Mouse (Mus musculus): ENCODE measurements at regions not wholly inside any gene's neighbourhood (a gene's known extent, or its start where the extent isn't known, plus 50 kb on each side); places are given as distances from the start of the nearest gene placed in this dataset.

DNA sequence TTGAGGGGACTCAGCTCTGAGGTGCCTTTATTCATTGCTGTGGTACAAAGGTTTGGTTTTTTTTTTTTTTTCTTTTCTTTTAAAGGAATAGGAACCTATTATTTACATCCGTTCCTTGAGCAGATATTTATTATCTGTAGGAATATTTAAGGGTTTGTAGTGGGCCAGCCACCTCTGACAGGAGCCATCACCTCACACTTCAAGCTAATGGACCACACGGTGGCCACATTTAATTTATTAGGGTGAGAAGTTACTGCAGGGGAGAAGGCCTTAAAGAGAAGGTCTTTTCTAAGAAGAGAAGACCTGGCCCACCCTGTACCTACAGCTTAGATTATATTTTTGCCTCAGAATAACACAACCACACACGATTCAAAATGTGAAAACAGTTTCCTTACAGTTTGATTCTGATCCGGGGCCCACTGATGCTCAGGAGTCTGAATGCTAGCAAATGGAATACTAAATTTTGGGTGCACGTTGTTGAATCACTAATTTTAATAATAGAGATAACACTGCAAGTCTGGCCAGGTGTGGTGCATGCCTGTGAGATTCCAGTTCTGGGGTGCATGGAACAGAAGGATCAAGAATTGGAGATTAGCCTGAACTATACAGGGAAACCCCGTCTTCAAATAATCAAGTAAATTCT, 255.6 kb upstream of the Nfe2l3 start:
- H3K36me3 ChIP-seq: no peaks in the 10 kb centered on the region
- peaks cover 30% of the 10 kb centered on the region for H3K4me1 ChIP-seq
- H3K9me3 ChIP-seq (replicated peaks): no peaks in the 10 kb centered on the region
- no peak overlapping the region for H3K4me3 ChIP-seq
- 9% methylated on average over 6 of the region's 6 CpGs for WGBS
- no peak overlapping the region for H3K27ac ChIP-seq (replicated peaks)
- DNase-seq (ENCODE audit: low spot score): no peak
- H3K27me3 ChIP-seq (ENCODE audit: low read depth, poor library complexity, severe bottlenecking): peaks cover 91% of the 10 kb centered on the region

- Histone ChIP-seq H3K4me1 (peaks cover 23% of the 10 kb centered on the region), H3K9me3 (replicated peaks) (no peaks in the 10 kb centered on the region), H3K27me3 (ENCODE audit: low read depth, poor library complexity, severe bottlenecking) (peaks cover 91% of the 10 kb centered on the region), H3K36me3 (no peaks in the 10 kb centered on the region), H3K4me3 (peak overlapping the region; percentile 32; the same call in 1 of the 2 replicates), H3K27ac (replicated peaks) (no peak overlapping the region)
- 2% methylated on average over 14 of the region's 14 CpGs for WGBS
- no peak for DNase-seq (ENCODE audit: low spot score)
Observed at GRCm38 (mm10) chr6:51177701-51178060, 254.8 kb upstream of the Nfe2l3 start.

- Histone ChIP-seq H3K4me3 (peak overlapping the region; percentile 32; the same call in 1 of the 2 replicates), H3K27ac (replicated peaks) (no peak overlapping the region), H3K27me3 (ENCODE audit: low read depth, poor library complexity, severe bottlenecking) (peaks cover 91% of the 10 kb centered on the region), H3K36me3 (no peaks in the 10 kb centered on the region), H3K9me3 (replicated peaks) (no peaks in the 10 kb centered on the region), H3K4me1 (peaks cover 17% of the 10 kb centered on the region)
- WGBS: 0% methylated on average over 32 of the region's 34 CpGs
- peak; percentile 98 for DNase-seq (ENCODE audit: low spot score)
Observed at GRCm38 (mm10) chr6:51178061-51178791, 254.2 kb upstream of the Nfe2l3 start.

DNA sequence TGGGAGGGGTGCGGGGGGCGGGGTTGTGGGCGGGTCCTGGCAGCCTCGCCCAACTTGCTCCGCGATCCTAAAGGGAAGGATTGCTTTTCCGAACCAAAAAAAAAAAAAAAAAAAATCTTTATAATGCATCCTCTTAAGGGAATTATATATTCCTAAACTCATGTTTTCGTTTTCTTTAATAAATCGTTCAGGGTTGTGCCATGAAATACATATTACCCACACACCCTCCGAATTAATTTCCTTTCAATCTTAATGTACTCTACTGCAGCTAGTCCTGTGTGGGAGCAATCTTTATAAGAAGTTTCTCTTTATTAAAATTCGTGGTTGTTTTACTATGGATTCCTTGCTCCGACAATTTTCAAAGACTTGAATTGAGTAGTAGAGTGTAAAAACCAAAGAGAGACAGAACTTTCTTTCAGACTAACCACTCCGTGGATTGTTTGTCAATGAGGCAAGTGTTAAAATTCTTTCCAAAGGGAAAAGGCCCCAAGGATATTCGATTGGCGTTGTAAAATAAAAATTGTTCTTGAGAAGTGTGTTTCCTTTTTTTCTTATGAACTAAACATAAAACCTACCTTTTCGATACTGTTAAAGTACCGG, 253.6 kb upstream of the Nfe2l3 start:
- Histone ChIP-seq H3K4me1 (peaks cover 10% of the 10 kb centered on the region), H3K27me3 (ENCODE audit: low read depth, poor library complexity, severe bottlenecking) (peaks cover 91% of the 10 kb centered on the region), H3K27ac (replicated peaks) (no peak overlapping the region), H3K36me3 (no peaks in the 10 kb centered on the region), H3K9me3 (replicated peaks) (no peaks in the 10 kb centered on the region), H3K4me3 (no peak overlapping the region)
- no peak for DNase-seq (ENCODE audit: low spot score)
- 3% methylated on average over 17 of the region's 17 CpGs for WGBS

DNA sequence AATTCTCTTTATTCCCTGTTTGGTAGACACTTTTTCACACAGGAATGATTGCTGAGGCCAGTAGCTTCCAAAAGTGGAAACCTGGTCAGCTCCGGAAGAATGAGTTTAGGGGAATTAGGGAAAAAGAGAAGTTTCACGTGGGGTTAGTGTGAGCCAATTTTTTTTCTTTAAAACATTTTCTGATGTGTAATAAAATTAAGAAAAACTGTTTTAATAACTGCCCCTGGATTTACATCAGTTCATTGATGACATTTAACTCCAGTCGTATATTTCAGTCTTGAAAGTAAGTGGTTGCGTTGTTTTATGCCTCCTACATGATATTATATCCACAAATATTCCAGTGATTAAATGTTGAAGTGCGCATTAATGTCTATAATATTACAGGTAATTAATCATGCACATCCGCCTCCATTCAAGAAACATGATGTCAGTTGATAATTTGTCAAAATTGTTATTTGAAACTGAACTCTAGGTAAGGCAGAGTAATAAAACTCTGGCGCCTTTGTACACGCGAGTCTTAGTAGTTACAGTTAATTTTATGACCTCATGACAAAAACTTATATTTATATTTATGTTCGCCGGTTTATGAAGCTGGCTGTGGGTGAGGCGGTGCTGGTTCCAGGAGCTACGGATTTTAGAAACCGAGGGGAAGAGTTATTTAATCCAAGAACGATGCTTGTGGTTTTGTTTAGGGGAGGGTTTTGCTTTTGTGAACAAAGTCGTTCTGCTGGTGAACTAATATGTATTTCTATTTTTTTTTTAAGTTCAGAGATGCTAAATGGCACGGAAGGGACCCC, 252.5 kb upstream of the Nfe2l3 start:
- Histone ChIP-seq H3K27me3 (ENCODE audit: low read depth, poor library complexity, severe bottlenecking) (peaks cover 91% of the 10 kb centered on the region), H3K36me3 (no peaks in the 10 kb centered on the region), H3K4me1 (peaks cover under 1% of the 10 kb centered on the region; the same call in 1 of the 2 replicates), H3K4me3 (no peak overlapping the region), H3K9me3 (replicated peaks) (no peaks in the 10 kb centered on the region), H3K27ac (replicated peaks) (no peak overlapping the region)
- peak; percentile 28 for DNase-seq (ENCODE audit: low spot score)
- WGBS: 7% methylated on average over 17 of the region's 17 CpGs

GRCm38 (mm10) chr6:51180881-51181875, 251.3 kb upstream of the Nfe2l3 start:
- H3K4me3 ChIP-seq: no peak overlapping the region
- H3K9me3 ChIP-seq (replicated peaks): no peaks in the 10 kb centered on the region
- H3K36me3 ChIP-seq: no peaks in the 10 kb centered on the region
- WGBS: 6% methylated on average over 11 of the region's 11 CpGs
- H3K4me1 ChIP-seq: no peaks in the 10 kb centered on the region
- no peak for DNase-seq (ENCODE audit: low spot score)
- peaks cover 91% of the 10 kb centered on the region for H3K27me3 ChIP-seq (ENCODE audit: low read depth, poor library complexity, severe bottlenecking)
- H3K27ac ChIP-seq (replicated peaks): no peak overlapping the region

DNA sequence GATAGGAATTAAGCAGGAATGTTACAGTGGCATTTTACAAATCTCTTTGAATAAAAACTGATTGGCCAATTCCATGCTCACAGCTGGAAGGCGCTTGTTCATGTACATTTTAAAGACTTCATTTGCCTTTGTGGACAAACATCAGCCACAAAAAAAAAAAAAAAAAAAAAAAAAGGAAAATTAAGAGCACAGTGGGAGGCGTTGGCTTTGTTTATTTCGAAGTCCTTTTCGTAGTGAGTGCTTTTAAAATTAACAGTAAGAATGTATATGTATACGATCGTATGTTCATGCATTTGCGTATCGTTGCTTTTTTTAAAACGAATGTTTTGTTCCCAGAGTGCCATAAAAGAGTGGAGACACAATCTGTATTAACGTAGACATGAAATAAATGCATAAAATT, 250.6 kb upstream of the Nfe2l3 start:
- Histone ChIP-seq H3K9me3 (replicated peaks) (no peaks in the 10 kb centered on the region), H3K4me3 (no peak overlapping the region), H3K27me3 (ENCODE audit: low read depth, poor library complexity, severe bottlenecking) (peaks cover 91% of the 10 kb centered on the region), H3K36me3 (no peaks in the 10 kb centered on the region), H3K27ac (replicated peaks) (no peak overlapping the region), H3K4me1 (no peaks in the 10 kb centered on the region)
- no peak for DNase-seq (ENCODE audit: low spot score)
- 23% methylated on average over 10 of the region's 10 CpGs for WGBS

DNA sequence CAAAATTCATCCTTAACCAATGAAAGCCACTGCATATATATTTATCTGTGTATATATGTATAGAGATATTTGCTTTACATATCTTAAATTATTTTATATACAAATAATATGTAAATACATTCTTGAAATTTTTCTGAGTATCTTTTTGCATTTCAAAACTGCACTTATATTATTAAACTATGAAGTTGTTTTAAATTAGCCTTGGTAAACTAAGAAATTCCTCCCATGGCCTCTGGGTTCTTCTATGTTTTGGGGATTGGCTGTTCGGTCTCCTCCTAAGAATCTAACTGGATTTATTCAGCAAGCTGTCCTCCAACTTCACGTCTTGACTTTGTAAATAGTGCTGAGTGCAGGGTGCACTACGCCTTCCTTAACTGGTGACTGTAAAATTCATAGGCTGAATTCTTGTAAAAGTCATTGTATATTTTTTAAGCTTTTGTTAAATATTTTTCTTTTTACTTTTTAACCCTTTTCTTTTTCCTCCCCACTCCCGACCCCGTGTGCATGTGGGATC, 249.6 kb upstream of the Nfe2l3 start:
- Histone ChIP-seq H3K27me3 (ENCODE audit: low read depth, poor library complexity, severe bottlenecking) (peaks cover 91% of the 10 kb centered on the region), H3K4me1 (no peaks in the 10 kb centered on the region), H3K9me3 (replicated peaks) (no peaks in the 10 kb centered on the region), H3K4me3 (no peak overlapping the region), H3K36me3 (no peaks in the 10 kb centered on the region), H3K27ac (replicated peaks) (no peak overlapping the region)
- DNase-seq (ENCODE audit: low spot score): no peak
- WGBS: 5% methylated on average over 5 of the region's 5 CpGs

GRCm38 (mm10) chr6:51183576-51184420, 248.7 kb upstream of the Nfe2l3 start:
- no peaks in the 10 kb centered on the region for H3K9me3 ChIP-seq (replicated peaks)
- H3K27me3 ChIP-seq (ENCODE audit: low read depth, poor library complexity, severe bottlenecking): peaks cover 100% of the 10 kb centered on the region
- under 1% methylated on average over 21 of the region's 21 CpGs for WGBS
- H3K4me1 ChIP-seq: no peaks in the 10 kb centered on the region
- peak; percentile 47 for DNase-seq (ENCODE audit: low spot score)
- no peak overlapping the region for H3K27ac ChIP-seq (replicated peaks)
- no peak overlapping the region for H3K4me3 ChIP-seq
- no peaks in the 10 kb centered on the region for H3K36me3 ChIP-seq

DNA sequence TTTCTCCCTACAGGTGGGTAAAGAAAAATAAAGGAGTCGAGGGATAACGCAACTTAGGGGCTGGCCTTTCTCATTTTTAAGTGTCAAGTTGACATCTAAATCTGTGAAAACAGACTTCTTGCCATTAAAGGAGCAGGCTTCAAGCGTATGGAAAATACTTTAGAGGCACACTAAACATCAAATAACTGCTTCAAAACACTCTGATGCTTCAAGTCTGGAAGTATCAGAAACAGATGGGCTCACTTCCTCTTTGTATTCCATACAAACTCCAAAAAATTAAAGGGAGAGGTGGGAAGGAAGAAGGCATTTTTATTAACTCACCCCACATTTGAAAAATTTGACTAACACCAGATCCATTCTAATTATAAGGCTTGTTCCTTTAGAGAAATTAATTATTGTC, 248.0 kb upstream of the Nfe2l3 start:
- Histone ChIP-seq H3K36me3 (no peaks in the 10 kb centered on the region), H3K4me3 (no peak overlapping the region), H3K9me3 (replicated peaks) (no peaks in the 10 kb centered on the region), H3K27me3 (ENCODE audit: low read depth, poor library complexity, severe bottlenecking) (peaks cover 100% of the 10 kb centered on the region), H3K4me1 (no peaks in the 10 kb centered on the region), H3K27ac (replicated peaks) (no peak overlapping the region)
- 4% methylated on average over 3 of the region's 3 CpGs for WGBS
- no peak for DNase-seq (ENCODE audit: low spot score)

GRCm38 (mm10) chr6:51185201-51185600, 247.3 kb upstream of the Nfe2l3 start:
- no peak overlapping the region for H3K27ac ChIP-seq (replicated peaks)
- no peak overlapping the region for H3K4me3 ChIP-seq
- H3K4me1 ChIP-seq: no peaks in the 10 kb centered on the region
- no peaks in the 10 kb centered on the region for H3K9me3 ChIP-seq (replicated peaks)
- no peak for DNase-seq (ENCODE audit: low spot score)
- 29% methylated on average over 6 of the region's 6 CpGs for WGBS
- no peaks in the 10 kb centered on the region for H3K36me3 ChIP-seq
- H3K27me3 ChIP-seq (ENCODE audit: low read depth, poor library complexity, severe bottlenecking): peaks cover 100% of the 10 kb centered on the region

Data from midbrain, embryonic 10.5 days (tissue).